Mouse (Mus musculus) lung, postnatal 25 days (tissue): Measurements from ENCODE around the gene Coa7.
A peak's percentile ranks its signal among the peaks of the same experiment; 100 is the strongest.
"Not testable (repeated sequence)": the region's sequence is repeated elsewhere in the genome, so short reads cannot be mapped to it uniquely, and the experiment has no call there.

Source experiments
- DNase-seq: peaks from one replicate; pipeline ENCODE4 v3.0.0; 2022; ENCODE audit warnings: low spot score

The Coa7 gene

GRCm38 (mm10) chr4:108344631-108345083 is 16.7 kb downstream of the Coa7 start:
- DNase-seq: no peak

DNA sequence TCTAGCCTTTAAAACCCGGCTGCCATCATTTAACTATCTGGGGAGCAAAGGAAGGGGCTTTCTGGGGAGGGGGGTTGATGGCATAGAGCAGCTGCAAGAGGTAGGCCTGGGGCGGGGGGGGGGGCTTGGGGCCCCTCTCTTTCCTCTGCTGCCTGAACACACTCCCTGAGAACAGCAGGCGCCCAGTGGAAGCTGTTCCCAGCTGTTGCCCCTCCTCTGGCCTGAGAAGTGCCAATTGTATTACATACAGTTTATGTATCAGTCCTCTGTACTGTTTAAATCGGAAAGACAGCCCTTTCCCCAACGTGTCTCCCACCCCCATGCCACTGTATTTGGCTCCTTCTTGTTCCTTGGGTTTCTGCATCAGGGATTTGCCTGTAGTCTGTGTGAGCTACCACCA is 17.9 kb downstream of the Coa7 start:
- no peak for DNase-seq

DNA sequence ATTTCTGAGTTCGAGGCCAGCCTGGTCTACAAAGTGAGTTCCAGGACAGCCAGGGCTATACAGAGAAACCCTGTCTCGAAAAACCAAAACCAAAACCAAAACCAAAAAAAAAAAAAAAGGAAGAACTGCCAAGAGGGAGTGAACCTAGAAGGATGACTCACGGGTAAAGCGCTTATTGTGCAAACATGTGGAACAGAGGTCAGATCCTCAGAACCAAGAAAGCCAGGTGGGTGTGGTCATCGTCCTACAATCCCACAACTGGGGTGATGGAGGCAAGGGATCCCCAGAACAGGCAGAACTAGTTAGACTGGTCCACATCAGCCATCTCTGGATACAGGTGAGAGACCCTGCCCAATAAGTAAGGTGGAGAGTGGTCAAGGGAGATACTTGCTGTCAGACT is 19.2 kb downstream of the Coa7 start:
- peak; percentile 34 for DNase-seq

DNA sequence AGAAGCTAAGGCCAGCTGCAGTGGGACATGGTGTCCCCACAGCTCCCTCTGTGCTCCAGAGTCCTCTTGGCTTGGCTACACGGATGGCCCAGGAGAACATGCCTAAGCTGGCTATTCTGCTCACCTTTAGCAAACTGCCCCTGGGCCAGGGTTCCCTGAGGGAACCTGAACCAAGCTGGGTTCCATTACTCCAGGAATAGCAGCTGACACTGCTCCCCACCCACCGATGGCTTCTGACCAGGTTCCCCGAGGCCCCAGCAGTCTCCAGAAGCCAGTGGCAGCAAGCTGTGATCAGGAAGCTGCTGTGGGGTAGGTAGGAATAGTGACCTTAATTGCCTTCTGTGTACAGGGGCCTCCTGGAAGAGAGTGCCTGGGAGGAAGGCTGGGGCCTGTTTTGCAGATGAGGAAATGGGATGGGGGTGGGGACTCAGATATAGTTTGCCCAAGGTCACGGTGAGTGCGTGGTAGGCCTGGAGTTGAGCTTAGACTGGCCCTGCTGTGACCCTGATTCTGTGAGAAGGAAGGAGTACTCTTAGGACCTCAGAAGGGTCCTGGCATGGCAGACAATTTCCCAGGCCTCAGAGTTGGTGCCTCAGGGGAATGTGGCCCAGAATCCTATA is 20.4 kb downstream of the Coa7 start:
- DNase-seq: no peak

GRCm38 (mm10) chr4:108349064-108349463 is 21.1 kb downstream of the Coa7 start:
- DNase-seq: no peak

DNA sequence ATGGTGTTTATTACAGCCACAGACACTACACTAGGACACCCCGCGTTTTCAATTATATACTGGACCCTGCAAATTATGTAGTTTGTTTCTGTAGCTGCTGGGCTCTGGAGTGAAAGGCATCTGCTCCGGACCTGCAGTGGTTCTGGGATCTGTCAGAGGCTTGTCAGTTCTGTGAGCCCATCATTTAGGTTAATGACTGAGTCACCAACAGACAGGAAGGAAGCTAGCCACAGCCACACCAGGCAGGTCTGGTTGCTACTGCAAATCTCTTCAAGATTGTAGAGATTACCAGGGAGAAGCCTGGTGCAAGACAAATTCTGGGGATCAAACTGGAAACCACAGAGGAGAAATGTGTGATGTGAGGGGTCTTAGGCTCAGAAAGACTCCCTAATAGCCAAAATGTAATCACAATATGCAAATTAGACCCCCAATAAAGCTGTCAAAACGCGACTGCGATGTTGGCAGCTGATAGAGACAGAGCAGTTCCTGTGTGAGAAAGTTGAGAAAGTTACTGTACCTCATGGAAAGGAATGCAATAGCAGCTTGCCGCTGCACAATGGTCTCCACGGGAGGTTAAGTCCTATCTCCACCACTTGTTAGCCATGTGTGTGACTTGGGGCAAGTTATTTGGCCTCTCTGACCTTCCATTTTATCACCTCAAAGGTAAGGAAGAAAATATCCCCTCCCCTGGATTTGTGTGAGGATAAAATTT is 22.1 kb downstream of the Coa7 start:
- no peak for DNase-seq

GRCm38 (mm10) chr4:108350819-108351218 is 22.9 kb downstream of the Coa7 start:
- peak; percentile 12 for DNase-seq

GRCm38 (mm10) chr4:108353591-108353990 is 25.7 kb downstream of the Coa7 start:
- DNase-seq: not testable (repeated sequence)

DNA sequence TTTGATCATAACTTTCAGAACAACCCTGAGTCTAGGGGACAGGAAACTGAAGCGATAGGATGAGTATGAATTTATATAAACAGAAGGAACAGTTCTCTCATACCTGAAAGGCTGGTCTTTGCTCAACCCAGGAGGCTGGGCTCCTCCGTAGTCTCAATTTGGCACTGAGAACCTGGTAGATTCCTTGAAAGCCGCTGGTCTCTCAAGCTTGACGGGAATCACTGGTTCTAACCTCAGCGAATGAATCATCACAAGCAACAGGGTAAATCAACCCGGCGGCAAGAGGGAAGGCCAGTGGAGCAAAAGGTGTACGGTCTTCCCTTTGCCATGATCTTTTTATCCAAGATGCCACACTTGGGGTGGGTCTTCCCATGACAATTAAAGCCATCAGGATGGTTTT is 29.5 kb downstream of the Coa7 start:
- DNase-seq: no peak

DNA sequence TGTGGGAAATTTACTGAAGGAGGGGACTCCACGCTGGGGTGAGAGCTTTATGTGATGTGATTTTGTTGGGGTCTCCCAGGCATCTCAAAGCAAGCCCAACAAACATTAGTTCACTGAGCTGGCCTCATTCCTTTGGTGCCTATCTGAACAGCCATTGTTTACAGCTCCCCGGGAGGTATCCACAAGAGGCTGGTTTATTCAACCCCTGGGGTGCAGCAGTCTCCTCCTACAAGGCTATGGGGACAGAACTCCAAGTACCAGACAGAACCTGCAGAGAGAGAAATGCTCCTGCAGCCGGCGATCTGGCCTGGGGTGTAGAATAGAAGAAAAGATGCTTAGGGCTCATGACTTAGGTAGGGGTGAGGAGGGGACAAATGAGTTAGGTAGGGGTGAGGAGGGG is 30.6 kb downstream of the Coa7 start:
- no peak for DNase-seq

DNA sequence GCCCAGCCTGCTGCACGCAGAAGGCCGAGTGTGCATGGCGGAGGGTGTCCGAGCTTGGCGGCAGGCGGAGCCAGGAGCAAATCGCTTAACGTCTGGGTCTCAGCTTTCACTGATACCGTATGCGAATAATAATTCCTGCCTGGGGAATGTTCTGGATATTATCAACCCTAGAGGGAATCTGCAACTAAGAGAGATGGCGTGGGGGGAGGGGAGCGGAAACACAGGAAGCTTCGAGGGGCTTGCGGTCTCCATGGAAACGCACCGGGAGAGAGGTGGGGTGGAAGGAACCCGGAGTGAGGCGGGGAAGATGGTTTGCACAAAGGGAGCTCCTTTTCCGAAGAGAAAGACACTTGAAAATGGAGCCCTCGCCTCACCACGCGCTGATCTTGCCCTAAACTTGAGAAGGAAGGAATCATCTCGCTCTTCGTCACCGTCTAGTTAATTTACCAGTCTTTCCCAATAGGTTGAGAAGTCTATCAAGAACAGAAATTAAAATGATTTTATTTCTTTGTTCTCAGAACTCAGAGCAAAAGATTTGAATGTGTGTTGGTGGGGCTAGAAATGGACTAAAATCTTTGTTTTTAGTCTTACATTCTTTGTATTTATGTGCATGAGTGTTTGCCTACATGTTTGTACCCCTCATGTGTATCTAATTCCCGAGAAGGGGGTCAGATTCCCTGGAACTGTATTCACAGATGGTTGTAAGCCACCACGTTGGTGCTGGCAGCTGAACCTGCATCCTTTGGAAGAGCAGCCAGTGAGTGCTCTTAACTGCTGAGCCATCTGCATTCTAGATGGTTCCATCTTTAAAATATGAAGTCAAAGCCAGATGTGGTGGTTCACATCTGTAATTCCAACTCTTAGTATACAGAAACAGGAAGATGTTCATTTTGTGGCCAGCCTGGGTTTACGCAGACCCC is 32.5 kb downstream of the Coa7 start:
- DNase-seq: peak; percentile 7

DNA sequence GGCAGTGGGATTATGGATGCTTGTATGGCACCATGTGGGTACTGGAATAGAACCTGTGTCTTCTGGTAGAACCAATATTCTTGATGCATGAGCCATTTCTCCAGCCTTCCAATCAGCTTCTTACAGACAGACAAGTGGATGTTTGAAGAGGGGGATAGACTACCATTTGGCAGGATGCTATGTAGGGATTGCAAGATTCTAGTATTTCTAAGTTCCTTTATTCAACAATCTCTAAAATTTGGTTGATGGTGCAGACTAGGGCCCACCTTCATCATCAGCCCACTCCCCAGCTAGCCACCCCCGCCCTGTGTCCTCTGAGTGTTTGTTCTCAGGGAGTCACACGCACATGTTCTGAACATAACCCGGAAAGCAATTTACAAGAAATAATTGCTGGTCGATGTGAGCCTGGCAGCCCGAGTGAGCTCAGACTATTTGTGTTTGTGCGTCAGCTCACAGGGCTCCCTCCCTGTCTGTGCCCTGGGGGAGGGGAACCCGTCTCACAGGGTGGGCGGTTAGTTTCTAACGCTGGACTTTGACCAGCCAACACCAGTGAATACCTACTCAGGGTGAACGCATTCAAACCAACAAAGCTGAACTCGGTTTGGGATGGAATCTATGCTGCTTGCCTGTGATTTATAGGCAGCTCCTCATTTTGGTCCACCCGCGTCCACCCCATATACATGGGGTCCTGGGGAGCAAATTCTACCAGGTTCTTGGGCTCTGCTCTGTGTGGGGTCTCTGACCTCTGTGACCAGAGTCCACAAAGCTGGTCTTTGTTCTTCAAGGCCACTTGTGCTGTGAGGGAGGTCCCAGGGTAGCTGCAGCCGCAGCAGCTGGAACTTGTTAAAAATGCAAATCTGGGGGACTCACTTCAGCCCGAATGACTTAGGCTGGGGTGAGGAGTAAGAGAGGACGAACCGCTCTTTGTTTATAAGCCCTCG is 34.7 kb downstream of the Coa7 start:
- no peak for DNase-seq

GRCm38 (mm10) chr4:108363355-108364110 is 35.6 kb downstream of the Coa7 start:
- no peak for DNase-seq

GRCm38 (mm10) chr4:108364111-108364476 is 36.2 kb downstream of the Coa7 start:
- DNase-seq: no peak

GRCm38 (mm10) chr4:108369254-108369653 is 41.3 kb downstream of the Coa7 start:
- DNase-seq: no peak

DNA sequence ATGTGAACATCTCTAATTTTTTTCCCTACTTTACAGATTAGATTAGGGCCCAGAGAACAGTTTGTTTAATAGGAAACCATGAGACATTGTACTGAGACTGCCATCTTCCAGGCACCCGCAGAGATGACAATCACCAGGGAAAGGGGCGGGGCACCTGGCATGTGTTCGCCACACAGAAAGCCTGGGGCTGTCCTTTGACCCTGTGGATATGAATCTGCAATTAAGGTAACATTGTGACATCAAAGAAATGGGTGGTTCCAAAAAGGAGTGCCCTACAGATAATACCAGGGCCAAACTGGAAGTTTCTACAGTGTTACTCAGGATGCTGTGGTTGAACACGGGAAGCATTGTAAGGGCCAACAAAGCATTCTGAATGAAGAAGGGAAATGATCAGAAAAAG is 42.5 kb downstream of the Coa7 start:
- no peak for DNase-seq

DNA sequence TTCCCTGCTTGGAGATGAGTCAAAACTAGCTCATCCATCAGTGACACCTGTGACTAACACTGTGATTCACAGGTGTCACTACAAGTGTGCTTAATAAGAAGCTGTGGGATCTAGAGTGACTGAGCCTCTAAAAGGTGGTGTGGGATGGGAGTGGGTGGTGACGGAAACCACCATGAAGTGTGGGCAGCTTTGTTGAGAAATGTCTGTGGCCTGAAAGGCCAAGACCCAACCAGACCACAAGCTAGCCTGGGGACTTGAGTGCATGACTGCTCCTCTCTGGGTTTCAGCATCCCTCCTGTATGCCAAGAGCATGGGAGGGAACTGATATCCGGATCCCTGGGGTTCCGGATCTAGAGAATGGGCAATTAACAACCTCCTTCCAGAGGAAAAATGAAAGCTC is 43.5 kb downstream of the Coa7 start:
- DNase-seq: no peak

DNA sequence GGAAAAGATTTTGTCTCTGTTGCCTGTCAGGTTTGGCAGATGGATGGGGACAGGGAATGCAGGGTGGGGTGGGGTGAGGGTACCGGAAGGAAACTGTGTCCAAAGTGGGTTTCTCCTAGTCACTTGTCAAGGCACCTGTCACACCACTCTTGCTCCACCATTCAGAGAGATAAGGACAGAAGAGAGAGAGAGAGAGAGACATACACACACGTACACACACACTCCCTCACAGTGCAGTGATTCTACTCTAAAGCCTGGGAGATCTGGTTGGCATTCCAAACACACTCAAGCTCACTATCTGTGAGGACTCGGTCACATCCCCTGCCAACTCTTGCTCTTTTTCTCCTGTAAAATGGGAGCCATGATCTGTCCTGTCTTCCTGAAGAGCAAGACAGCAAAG is 44.2 kb downstream of the Coa7 start:
- DNase-seq: no peak

- DNase-seq: no peak
Measured at GRCm38 (mm10) chr4:108379476-108379875, 51.5 kb downstream of the Coa7 start.

DNA sequence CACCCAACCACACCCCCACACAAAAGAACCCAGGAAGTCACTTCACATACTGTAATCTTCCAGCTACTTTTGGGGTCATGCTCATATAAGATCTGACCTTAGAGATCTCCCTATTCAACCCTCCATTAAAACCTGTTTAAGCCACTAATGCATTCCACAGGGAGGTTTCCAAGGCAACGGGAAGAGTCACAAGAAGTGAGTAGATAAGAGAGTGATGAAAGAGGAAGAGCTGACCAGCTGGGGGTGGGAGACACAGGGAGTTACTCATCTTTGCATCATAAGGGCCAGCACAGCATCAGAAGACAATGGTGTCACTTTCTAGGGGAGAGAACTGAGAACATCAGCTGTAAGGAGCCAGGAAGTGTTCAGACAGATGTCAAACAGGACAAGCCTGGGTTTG is 52.2 kb downstream of the Coa7 start:
- DNase-seq: no peak

DNA sequence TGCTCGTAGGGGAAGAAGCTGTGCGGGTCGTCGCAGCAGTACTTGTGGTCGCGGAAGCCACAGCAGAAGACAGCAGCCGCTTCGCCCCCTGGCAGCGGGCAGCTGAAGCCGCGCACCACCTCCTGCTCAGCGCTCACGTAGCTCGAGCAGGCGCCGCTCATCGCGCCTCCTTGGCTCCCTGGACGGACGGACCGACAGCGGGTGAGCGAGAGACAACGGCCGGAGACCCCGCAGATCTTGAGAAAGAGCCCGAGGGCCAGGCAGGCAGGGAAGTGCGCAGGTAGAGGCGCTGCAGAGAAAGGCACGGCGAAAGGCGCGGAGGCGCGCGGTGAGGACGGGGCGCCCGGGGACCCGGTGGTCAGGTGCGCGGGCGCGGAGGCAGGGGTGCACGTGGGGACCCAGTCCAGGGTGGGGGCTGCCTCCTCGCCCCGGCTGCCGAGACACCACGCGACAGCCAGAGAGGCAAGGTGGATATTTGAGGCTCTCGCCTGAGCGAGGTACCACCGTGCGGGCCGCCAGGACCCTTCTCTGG is 55.3 kb downstream of the Coa7 start, which contains the start of gene Shisal2a:
TSS of gene Shisal2a (minus strand) at position 167 of the 532 bp plus-strand sequence.
- DNase-seq: no peak
